Mouse (Mus musculus): ENCODE measurements around the gene Nup107.

DNA sequence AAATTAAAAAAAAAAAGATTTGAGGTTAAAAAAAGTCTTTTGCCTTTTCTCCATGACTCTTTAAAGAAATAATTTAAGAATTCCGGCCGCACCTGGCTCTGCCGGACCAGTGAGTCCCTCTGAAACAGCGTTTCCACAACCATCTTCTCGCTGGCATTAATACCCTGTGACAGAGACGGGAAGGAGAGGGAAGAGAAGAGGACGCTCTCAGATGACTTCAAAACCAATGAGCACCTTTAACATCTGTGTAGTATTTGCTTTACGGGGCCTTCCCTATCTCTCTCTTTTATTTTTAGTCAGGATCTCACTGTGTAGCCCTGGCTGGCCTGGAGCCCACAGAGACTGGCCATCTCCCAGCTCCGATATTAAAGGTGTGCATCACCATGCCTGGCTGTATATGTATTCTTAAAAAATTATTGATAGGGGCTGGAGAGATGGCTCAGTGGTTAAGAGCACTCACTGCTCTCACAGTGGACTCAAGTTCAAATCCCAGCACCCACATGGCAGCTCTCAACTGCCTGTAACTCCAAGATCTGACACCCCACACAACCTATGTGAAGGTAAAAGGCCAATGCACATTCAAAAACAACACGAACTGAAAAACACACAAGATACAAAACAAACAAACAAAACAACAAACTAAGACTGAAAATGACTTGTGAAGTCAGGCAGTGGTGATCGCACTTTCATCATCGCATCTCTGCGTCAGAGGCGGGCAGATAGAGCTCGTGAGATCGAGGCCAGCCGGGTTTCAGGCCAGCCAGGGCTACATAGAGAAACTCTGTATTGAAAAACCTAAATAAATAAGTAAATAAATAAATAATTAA is 14.8 kb downstream of the Nup107 start:
- TF ChIP-seq ZC3H11A (IDR thresholded peaks at IDR 0.05; ENCODE audit: low read depth, low read length) (no peak), POLR2A (IDR thresholded peaks at IDR 0.05; ENCODE audit: low read depth, low read length) (no peak), EP300 (IDR thresholded peaks at IDR 0.05; ENCODE audit: low read length) (no peak), CTCF (conservative IDR thresholded peaks at IDR 0.05 in 1 of 2, IDR thresholded peaks at IDR 0.05 in 1 of 2; ENCODE audit: low read depth in 2 of 2, low read length in 2 of 2) (no peak), TBP (conservative IDR thresholded peaks at IDR 0.05; ENCODE audit: low read depth, low read length) (no peak), ZNF384 (IDR thresholded peaks at IDR 0.05; ENCODE audit: low read depth, low read length) (no peak), HCFC1 (IDR thresholded peaks at IDR 0.05; ENCODE audit: low read depth, low read length) (no peak), NRF1 (IDR thresholded peaks at IDR 0.05; ENCODE audit: low read depth, low read length) (no peak)

Measured in CH12.LX (cell line).